Mouse (Mus musculus) small intestine, adult 2 months (tissue): ENCODE results near the gene Fv1.

Source experiments
- CTCF ChIP-seq: fragments of 200-500 bp; IDR thresholded peaks from 2 replicates; pipeline ENCODE4 v1.5.1; 2012; ENCODE audit warnings: low read depth, mild to moderate bottlenecking, control low read depth, inconsistent platforms, low read length, moderate library complexity, mixed read lengths; ENCODE audit not compliant: insufficient replicate concordance, insufficient read length; ENCODE audit errors: extremely low read depth
- POLR2A ChIP-seq: fragments of 200-500 bp; IDR thresholded peaks from 2 replicates; pipeline ENCODE4 v1.6.1; 2012; ENCODE audit warnings: low read depth, mild to moderate bottlenecking, control low read depth, inconsistent platforms, low read length, moderate library complexity

DNA sequence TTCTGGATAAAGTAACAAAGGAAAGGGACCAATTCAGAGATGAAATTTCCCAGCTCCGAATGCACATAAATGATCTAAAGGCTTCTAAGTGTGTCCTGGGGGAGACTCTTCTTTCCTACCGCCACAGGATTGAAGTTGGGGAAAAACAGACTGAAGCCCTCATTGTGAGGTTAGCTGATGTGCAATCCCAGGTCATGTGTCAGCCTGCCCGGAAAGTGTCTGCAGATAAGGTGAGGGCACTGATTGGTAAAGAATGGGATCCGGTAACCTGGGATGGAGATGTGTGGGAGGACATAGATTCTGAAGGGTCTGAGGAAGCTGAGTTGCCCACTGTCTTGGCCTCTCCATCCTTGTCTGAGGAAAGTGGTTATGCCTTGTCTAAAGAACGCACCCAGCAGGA, 459 bp downstream of the Fv1 start:
- TF ChIP-seq CTCF (no peak), POLR2A (no peak)
